Mouse (Mus musculus): Measurements from ENCODE around the gene Kcnmb2.

Kcnmb2 gene

DNA sequence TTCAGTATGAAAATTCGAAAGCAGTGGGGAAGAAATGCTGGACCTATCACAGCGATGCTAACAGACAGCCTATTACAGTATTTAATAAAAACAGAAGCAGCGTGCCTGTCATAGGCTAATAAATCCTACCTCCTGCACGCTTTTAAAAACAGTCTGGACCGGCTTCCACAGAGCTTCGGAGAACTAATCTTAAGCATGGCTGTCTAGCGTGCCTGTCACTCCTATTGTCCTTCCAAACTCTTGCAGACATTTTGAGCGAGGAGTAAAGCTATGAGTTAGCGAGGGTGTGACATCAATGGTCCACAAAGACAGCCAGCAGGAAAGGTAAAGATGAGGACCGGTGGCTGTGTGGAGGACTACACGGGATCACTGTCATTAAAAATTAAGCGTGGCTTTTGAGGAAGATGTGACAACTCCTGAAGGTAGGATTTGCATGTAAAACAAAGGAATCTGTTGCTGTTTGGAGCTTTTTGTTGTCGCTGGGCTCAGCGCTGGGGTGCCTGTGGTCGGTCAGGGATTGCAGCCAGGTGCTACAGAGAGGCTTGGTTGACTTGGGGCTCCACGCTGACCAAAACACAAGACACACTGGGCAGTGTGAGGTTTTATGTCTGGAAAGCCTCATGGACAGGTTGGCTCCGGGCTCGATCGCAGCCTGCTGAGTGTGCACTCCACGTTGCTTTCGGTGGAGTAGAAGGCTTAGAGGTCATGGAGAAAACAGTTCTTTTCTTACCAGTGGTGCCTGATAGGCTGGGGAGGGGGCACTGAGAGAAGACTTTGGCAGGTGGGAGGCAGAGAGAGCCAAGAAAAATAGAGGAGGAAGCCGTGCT, at the start of gene Kcnmb2:
Gene Kcnmb2, plus strand, starts transcription at position 4 of the 827 bp plus-strand sequence.
- peak; percentile 50 for DNase-seq

DNA sequence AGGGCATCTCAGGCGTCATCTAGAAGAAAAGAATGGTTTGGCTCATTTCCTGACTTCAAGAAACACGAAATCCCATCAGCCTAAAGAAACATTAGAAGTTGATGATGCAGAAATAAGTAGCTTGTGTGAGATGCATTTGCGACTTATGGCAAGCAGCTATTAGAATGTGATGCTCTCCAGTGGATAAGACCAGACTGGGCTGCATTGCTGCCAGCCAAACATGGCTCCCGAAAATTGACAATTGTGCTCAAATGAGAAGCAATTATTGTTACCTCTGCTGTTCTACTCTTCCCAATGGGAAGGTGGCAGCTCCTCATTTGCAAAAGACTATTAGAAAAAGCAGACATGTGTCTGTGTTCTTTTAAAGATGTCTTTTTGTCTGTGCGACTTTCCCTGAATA, 38.8 kb upstream of the Kcnmb2 start:
- DNase-seq: no peak

DNA sequence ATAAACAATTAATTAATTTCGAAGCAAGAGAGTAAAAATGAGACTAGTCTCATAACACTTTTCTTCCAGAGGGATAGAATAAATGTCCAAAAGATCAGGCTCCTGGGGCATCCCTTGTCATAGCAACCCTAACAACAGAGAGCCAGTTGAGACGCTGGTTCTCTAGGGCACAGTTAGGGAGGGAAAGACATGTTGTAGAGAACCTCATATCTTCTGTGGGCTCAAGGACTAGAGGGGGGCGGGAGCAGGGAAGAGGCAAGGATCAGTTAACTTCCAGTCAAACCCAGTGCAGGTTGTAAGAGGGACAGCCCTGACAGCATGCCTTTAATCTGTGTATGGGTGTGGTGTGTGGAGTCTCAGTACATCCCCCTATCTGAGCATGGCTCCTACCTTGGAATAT, 38.2 kb upstream of the Kcnmb2 start:
- no peak for DNase-seq

DNA sequence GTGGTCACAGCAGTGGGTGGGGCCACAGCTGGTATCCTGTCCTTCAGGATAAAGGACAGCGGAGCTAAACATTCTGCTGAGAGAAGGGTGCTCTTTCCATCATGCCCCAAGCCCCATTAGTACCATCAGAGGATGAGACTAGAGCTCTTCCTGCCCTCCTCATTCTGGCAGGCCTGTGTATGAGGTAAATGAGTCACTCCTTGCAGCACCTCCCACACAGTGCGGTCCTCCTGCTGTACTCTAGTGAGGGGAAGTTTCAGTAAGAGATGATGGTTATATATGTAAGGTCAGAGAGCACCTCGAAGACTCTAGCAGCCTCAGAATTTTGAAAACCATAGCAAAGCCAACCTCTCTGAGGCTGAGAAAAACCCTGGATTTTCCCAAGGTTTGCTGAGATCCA, 30.8 kb upstream of the Kcnmb2 start:
- DNase-seq: no peak

DNA sequence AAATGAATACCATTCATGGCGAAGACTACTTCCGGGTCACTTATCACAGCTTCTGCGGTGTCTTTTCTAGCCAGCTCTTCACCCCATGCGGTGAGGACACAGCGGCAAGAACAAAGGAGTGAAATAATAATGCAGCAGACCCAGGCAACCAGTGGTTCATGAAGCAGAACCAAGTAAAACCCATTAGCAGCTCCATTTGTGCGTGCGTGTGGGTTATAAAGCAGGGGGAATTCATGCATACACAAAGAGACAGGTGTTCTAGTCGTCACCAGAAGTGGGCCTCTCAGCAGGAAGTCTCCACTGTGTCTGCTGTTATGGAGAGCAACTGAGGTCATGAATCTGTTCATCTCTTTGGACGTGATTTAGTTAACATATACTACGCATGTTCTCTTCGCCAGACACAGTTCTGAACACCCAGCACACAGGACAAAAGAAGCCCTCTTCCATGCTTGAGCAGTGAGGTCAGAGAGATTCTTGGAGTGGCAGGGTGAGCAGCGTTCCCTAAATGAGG, 19.6 kb upstream of the Kcnmb2 start:
- DNase-seq: no peak

DNA sequence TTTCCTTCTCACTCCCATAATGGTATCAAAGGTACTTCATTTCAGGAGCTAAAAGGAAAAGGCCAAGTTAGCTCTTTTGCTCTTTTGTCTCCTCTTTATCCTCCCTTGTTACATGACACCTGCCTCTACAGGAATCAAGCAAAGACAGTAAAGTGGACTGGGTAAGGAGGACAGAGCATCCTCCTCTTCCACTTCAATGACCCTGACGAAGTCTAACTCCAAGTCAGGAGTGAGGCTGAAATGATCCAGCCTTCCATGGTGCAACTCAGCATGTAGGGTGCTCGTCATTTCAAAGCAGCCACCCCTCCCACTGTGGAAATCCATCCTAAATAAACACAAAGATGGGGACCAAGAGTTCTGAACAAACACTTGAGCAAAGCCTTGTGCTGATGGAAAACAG, 9.7 kb upstream of the Kcnmb2 start:
- no peak for DNase-seq

DNA sequence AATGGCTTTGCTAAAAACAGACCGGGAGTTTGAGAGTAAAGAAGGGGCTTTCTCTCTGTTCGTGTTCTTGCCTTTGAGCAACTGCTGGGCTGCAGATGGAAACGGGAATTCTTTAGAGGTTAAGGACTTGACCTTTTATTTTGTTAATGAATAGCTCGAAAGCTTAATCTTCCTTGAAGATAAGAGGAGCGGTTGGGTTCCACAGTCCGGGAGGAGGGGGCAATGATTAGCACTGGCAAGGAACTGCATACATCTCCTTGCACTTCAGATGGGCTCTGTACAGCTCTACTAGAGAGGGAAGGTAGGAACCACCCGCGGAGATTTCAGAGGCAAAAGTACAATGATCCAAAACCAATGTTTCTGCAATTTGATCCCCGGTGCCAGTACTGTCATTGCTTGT, 1.2 kb downstream of the Kcnmb2 start:
- peak; percentile 11 for DNase-seq

DNA sequence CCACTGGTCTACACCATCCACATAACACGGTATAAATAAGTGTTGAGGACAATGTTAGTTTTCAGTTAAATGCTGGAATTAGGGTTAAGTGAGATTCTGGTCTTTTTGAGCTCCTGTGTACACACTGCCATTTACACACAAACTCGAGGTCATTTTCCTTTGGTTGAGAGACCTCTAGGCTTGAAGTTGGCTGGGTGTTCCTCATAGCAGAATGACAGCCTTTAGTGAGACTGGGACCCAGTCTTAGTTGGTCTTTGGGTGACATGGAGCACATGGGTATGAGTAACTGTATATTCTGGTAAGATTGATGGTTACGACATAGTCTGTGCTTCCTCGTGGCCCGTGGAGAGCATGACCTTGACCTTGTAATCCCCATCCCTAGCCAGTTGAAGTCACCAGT, 1.8 kb downstream of the Kcnmb2 start:
- no peak for DNase-seq

DNA sequence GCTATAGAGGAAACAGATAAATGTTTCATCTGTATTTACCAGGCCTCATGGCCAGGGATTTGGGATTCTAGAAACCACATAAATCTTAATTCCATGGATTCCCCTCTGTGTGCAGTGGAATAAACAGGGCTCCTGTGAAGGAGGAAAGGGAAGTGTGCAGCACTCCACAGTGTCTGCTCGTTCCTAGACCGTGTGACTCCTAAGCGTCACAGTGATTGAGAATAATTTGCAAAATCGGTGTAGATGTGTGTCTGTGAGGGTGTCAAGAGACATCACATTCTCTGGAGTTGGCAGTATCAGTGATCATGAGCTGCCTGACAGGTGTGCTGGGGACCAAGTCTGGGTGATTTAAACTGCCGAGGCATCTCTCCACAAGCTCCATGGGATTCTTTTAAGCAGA, 8.9 kb downstream of the Kcnmb2 start:
- DNase-seq: no peak

DNA sequence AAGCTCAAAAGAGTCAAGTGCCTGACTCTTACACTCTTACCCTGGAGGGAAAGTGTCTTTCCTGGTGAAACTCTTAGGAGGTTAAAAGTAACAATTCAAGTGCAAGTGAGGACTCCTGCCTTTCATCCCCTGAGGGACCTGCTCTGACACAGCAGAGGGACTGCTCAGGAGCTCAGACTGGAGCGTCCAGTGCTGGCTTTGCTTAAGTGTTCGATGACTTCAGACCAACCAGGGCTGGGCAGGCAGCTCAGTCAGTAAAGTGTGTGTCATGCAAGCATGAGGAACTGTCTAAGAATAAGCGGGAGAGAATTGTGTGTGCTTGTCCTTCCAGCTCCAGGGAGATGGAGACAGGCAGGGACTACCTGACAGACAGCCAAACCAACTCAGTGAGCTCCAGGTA, 9.4 kb downstream of the Kcnmb2 start:
- DNase-seq: no peak

DNA sequence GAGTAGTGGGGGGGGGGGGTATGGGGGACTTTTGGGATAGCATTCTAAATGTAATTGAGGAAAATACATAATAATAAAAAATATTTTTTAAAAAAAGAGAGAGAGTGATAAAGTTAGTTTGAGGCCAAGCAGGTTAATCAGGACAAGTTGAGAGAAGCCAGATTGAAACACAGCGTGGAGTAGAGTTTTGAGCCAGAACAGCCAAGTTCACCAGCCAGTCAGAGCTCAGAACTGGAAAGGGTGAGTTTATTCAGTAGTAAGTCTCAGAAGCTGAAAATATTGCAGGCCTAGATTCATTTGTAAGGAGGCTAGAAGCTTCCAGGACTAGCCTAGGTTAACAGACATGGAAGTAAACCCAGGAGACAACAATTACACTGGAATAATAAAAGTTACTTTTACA, 26.2 kb downstream of the Kcnmb2 start:
- peak; percentile 73 for DNase-seq

DNA sequence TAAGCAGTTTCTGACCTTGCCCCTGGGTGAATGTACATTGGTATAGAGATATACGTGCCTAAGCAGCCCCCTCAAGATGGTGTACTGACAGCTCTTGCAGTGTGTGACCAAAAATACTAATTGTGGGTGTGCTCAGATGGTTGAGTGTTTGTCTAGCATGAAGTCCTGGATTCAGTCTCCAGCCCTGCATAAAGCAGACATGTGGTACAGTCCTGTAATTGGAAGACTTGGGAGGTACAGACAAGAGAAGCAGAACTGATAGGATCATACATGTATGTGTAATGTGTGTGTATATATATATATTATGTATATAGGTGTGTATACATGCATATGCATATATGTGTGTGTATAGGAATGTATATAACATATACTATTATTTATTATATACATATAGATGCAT, 32.4 kb downstream of the Kcnmb2 start:
- DNase-seq: no peak

DNA sequence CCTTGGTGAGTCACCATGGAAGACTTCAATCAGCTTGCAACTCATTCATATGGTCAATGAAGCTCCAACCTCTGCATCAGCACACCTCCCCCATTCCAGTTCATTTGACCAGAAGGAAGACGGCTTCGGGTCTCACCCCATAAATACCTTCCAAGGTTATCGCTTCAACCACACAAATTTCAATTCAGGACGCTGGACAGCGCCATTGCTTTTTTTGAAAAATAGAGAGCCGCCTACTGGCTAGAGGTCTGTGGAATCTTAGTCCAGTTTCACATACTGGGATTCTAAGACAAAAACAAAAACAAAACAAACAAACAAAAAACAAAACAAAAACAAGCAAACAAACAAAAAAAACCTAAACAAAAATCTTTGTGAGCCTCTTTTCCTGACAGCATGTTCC, 39.2 kb downstream of the Kcnmb2 start:
- no peak for DNase-seq

DNA sequence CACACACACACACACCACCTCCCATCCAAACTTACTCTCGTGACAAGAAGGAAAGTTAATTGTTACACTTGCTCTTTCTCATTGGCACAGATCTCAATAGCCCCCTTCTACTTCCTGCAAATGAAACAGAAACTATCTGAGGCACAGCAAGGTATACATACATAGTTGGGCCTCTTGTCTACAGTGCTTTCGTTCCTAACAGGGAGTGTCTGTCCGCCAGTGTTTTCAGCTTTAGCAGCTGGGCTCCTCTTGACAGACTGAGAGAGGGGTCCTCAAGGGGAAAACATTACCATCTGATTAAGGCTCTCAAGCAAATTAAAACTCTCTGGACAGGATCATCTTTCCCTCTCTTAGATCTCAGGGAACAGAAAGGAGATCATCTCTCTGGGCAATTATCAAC, 51.9 kb downstream of the Kcnmb2 start:
- DNase-seq: no peak

DNA sequence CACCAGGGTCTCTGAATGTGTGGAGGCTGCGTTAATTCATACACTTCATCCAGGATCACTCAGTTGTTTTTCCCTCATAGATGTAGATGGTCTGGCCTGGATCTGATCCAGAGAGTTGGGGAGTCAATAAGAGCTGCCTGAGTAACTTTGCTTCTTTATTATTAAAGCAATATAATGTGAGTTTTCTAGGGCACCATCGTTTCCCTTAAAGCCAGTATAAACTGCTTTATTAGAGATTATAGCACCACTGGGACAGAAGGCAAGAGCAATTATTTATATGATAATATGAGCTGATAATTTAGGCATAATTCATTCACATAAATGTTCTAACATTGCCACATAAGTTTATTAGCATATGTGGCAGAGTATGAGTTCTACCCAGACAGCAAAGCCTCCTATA, 52.7 kb downstream of the Kcnmb2 start:
- DNase-seq: no peak

DNA sequence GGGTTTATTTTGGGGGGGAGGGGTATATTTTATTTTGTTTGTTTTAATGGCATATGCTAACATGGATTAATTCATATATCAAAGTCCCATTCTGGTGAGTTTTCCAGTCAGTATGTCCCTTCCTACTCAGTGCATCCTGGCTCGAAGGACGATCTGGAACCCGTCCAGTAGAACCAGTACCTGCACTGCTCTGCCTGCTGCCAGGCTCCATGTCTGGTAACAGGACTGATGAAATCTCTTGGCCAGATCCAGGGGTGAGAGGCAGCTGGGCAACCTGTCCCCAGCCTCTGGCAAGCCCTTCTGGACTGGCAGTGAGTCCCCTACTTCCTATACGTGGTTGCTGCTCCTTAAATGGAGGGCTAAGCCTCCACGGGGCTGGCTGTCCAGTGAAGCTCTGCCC, 57.5 kb downstream of the Kcnmb2 start:
- peak; percentile 70 for DNase-seq

DNA sequence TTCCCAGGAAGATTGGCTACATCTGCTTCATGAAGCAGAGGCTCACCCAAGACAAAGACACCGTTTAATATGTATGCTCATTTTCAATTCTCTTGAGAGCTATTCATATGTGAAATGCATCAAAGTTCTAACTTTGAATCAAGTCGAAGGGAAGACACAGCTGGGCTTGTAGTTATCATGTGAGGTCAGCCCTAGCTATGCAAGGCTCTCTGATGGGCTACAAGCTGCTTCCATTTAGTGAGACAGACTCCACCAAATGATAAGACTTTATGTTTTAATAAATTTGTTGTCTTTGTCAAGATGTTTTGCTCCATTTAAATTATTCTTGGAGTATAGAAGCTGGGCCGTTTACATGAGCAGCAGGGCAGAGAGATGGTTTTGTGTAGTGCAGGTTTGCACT, 58.9 kb downstream of the Kcnmb2 start:
- DNase-seq: no peak

DNA sequence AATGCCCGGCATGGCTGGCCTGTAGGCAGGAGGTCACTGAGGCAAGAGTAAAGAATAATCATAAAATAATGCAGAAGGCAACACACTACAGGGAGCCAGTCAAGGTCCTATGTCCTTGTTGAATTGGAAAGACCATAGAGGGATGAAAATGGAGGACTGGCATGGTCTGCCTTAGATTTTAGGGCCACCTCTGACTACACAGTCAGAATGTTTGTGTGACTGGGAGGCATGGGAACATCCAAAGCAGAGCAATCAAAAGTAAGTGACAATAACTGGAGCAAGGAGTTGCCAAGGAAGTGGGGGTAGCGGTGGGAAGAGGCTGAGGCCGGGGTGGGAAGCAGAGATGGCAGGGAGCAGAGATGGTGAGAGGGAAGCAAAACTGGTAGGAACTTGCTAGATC, 60.8 kb downstream of the Kcnmb2 start:
- no peak for DNase-seq

DNA sequence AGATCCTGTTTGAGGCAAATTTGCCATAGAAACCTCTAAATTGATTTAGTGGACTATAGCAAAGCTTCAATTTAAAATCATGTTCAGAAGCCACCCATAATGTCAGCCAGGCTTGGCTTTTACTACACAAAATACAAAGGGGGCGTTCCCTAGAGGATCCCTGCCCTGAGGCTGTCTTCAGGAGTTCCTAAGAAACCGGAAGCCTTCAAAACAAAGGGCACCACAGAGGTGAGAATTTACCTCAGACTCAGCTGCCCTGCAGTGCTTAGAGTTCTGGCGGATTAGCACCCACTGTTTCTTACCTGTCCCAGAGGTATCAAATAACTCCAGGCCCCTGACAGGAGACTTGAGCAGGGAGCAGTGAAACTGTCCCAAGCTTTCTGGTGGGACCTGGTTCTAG, 77.4 kb downstream of the Kcnmb2 start:
- no peak for DNase-seq

DNA sequence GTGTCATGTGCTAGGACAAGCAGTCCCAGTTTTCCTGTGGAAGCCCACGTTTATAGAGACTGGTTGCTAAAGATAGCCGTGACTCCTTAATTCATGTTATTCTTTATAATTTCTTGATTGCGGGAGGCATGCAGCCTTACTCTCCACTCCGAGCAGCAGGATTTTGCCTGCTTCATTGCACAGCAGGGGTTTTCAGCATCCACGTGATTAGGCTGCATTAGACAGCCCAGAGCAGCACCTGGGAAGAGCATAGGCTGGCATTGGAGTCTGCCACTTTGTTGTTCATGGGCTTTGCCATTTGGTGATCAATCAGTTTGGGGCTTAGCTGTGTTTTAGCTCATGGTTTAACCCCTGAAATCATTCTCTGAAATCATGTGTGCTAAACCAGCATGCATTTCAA, 80.1 kb downstream of the Kcnmb2 start:
- DNase-seq: peak; percentile 8

DNA sequence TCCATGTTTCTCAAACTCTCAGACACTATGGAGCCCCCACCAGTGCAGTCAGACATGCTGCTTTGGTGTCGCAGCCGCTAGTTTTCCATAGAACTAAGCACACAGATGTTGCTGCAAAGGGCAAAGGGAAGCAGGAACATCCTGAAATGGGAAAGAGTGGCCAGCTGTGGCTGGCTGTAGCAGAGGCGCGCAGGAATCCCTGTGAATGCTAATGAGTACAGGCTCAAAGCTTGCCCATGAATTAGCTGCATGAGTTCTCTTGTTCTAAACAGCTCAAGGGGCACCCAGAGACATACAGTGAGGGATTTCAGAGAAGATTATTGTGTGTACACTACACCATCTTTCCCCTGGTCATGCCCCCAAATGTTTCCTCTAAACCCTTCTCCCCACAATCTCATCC, 82.8 kb downstream of the Kcnmb2 start:
- no peak for DNase-seq

DNA sequence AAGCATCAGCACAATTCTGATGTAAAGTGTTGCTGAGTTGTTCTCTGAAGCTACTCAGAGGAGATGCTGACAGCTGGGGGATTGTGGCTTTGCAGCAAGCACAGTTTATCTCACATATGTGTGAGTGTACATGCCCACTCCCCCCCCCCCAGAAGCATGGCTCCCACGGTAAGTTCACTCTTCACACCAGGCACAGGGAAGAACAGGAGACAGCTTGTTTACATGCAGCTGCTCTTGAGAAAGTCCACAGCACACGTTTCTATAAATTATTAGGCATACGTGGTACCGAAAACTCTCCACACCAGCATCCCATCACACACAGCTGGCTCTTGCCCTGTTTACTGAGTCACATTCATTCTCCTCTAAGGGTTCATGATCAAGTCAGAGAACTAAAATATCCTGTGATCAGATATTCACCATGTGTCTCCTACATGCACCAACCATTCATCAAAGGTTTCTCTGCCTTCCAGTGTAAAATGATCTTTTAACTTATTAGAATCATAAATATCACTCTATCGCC, 89.3 kb downstream of the Kcnmb2 start:
- no peak for DNase-seq

DNA sequence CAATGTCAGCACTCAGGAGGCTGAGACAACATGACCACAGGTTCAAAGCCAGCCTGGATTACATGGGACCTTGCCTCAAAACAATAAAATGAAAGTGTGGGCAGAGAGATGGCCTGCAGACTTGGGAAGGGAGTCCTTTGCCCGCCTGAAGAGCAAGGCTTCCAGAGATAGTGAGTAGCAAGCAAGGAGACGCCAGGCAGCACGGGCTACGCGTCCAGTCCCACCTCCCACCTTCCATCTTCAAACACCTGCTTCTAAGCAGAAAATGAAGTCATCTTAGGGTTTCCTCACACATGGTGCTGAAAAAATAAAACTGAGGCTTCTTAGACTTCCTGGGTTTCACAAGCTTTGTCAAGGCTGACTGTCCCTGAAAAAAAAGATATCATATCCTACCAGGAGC, 109.3 kb downstream of the Kcnmb2 start:
- DNase-seq: no peak

DNA sequence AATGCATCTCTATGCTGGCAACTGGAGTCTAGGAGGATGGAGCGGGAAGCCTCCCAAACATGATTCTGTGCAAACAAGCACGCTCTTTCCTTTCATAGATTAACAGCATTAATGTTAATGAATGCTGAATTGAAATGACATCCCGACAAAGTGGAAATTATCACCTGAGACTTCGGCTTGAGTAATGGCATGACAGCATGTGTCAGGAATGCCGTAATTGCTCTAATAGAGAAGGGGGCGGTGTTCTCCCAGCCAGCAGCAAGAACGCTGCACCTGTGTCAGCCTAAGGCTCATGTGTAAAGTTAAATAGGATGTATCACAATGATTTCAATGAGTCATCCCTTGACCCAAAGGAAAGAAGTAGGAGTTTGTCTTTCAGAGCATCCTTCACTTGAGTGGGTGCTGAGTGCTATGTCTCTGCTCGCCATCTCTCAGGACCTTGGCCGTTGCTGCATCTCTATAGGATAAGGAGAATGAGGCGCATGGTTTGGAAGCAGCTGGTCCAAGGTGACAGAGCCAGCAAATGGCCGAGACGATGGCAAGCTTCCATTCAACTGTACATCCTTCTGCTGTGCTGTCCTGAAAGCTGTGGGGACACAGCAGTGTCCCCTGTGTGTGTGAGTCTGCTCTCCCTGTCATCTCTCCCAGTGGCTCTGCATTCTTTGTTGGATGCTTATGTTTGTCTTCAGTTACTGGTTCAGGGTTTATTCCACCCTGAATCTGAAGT, 110.1 kb downstream of the Kcnmb2 start:
- DNase-seq: peak; percentile 55
